Mouse (Mus musculus): ENCODE data around the gene Lcn2.

GRCm38 (mm10) chr2:32340836-32341633 is 47.0 kb downstream of the Lcn2 start:
- no peak for TF ChIP-seq TBP (conservative IDR thresholded peaks at IDR 0.05; ENCODE audit: low read depth, low read length)
- TF ChIP-seq USF1 (IDR thresholded peaks at IDR 0.05; ENCODE audit: low read depth, low read length) = no peak
